Mouse (Mus musculus): Measurements from ENCODE around the gene Trim30d.
"Not testable (repeated sequence)": the region's sequence is repeated elsewhere in the genome, so short reads cannot be mapped to it uniquely, and the experiment has no call there.

Gene Trim30d

GRCm38 (mm10) chr7:104507421-104508065, at the start of gene Trim30d:
Gene Trim30d, minus strand, starts transcription at chr7:104507849.
- DNase-seq, result not testable (repeated sequence)

GRCm38 (mm10) chr7:104552700-104553099, 45.1 kb upstream of the Trim30d start:
- DNase-seq, result no peak

GRCm38 (mm10) chr7:104549833-104550232, 42.2 kb upstream of the Trim30d start, which contains the start of gene Olfr651:
Gene Olfr651, plus strand, starts transcription at chr7:104550133.
- no peak for DNase-seq

- DNase-seq, result no peak
Measured at GRCm38 (mm10) chr7:104501589-104502371, 5.9 kb downstream of the Trim30d start.

DNA sequence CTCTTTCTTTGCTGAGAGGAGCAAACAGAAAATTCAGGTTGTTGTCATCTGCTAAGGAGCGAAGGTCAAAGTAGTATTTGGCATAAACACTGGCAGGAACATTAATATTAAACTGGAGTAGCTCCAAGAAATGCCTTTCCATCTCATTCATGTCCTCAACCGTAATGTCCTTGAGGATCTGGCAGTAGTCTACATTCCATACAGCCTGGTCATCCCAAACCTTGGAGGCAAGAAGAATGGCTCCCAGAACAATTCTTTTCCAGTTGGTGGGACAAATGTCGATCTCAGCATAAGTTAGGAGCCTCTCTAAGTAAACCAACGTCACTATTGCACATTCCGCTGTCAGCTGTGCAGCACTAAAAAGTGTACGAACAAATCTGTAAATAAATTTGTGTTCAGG, 6.5 kb downstream of the Trim30d start:
- DNase-seq, result not testable (repeated sequence)

DNA sequence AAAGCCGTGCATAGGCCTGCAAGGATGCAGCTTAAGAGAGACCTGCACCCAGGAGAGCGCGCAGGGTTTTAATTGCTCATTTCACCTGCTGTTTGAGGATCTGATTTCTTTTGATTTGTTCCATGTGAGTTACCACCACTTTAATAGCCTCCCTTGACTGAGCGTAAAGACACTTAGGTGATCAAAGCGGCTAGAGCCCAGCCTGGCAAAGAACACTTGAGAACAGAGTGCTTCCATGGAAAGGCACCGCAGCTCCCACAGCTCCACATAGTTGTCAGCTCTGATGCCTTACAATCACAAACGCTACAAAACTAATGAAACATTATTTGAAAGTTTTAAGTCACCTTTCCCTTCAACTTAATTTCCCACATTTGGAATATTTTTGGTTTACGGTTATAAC, 8.2 kb downstream of the Trim30d start:
- not testable (repeated sequence) for DNase-seq

- DNase-seq, result no peak
Measured at GRCm38 (mm10) chr7:104465065-104465744, 42.4 kb downstream of the Trim30d start, which contains the start of gene Trim30a. Gene Trim30a, minus strand, starts transcription at chr7:104465193.

DNA sequence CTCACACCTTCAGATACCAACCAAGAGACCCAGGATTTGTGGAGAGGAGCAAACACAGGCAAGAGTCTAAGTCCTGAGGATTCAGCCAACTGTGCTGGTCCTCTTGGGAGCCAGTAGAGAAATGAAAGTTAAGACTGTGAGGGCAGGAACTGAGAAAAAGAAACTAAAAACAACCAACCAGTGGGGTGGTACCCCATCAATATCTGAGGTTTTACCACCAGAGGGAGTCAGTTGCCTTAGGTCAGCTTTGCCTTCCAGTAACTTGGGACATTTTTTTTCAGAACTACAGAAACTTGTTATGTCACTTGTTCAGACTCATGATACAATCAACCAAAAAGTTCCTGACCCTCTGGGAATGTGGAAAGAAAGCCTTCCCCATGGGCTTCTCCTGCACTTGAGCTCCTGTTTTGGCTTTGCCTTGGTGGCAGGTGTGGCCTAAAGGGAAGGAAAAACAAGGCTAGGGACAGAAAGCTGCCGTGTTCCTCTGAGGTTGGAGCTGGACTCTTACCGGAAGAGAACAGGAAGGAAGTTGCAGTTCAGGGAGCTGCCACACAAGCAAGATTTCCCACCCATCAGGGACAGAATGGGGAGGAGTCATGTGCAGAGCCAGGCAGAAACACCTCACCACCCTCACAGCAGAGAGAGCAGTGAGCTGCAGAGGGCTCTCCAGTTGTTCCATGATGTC, 61.5 kb downstream of the Trim30d start:
- no peak for DNase-seq

All from cerebellum, postnatal 36 days (tissue).